In the genomic region with DNA sequence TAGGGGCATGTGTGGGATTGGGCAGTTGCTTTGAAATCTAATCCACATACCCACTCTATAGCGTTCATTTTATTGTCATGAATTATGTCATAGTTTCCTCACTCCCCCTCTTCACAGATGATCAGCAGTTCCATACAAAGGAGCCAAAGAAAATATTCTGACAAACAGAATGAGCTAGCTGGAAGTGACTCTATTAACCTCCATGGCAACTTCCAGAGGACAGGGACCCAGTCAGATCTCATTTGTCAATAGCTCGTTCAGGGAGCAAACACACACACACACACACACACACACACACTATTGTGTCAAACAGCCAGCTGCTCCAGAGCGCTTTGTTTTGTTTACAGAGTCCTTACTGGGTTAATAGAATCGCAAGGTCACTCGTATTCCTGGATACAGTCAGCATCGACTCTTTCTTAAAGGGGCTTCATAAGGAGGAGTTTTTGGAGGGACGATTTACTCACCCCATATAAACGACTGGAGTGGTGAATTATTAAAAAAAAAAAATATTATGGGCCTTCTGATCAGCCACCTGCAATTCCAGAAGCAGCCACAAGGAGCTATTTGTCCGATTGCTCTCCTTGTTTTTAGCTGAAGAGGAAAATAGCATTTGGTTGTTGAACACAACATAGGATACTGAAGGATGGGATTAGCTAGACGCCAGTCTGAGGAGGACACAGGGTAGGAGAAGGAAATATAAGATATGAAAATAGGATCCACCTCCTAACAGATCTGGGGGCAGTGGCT, we compare ENCODE assay signal across 8 mouse cellular contexts.
DNase-seq lines count a peak whose midpoint lies in the region; ATAC-seq and TF ChIP-seq lines count a peak whose summit lies in the region.

No protein-coding gene starts in this region.

- no peak overlapping the region for H3K4me3 ChIP-seq in liver, adult 2 months (ENCODE audit: insufficient read depth, low read depth, low read length)
- no peak overlapping the region for H3K4me3 ChIP-seq in hindbrain, embryonic 15.5 days
- no peak overlapping the region for H3K4me3 ChIP-seq in lung, embryonic 14.5 days (ENCODE audit: low read depth, low read length)
- no peak overlapping the region for H3K4me3 ChIP-seq in stomach, embryonic 14.5 days (ENCODE audit: low read depth, low read length)

- H3K36me3 ChIP-seq in liver, adult 2 months (ENCODE audit: control insufficient read depth, insufficient read depth, low read length), result no peaks in the 10 kb centered on the region
- no peaks in the 10 kb centered on the region for H3K36me3 ChIP-seq in hindbrain, embryonic 15.5 days
- no peaks in the 10 kb centered on the region for H3K36me3 ChIP-seq in lung, embryonic 14.5 days (ENCODE audit: insufficient read depth)
- H3K36me3 ChIP-seq in stomach, embryonic 14.5 days (ENCODE audit: control insufficient read depth, insufficient read depth, low read length), result no peaks in the 10 kb centered on the region

- no peaks in the 10 kb centered on the region for H3K27me3 ChIP-seq in liver, adult 2 months (ENCODE audit: control insufficient read depth, insufficient read depth, low read length)
- peaks cover 4% of the 10 kb centered on the region; the same call in 1 of the 2 replicates for H3K27me3 ChIP-seq in hindbrain, embryonic 15.5 days
- H3K27me3 ChIP-seq in lung, embryonic 14.5 days (ENCODE audit: insufficient read depth, low read length), result no peaks in the 10 kb centered on the region
- no peaks in the 10 kb centered on the region for H3K27me3 ChIP-seq in stomach, embryonic 14.5 days (ENCODE audit: control insufficient read depth, insufficient read depth, low read length)

- H3K9me3 ChIP-seq in hindbrain, embryonic 15.5 days, result no peaks in the 10 kb centered on the region
- no peaks in the 10 kb centered on the region for H3K9me3 ChIP-seq in lung, embryonic 14.5 days (ENCODE audit: low read depth, low read length)
- no peaks in the 10 kb centered on the region for H3K9me3 ChIP-seq in stomach, embryonic 14.5 days (ENCODE audit: control insufficient read depth, low read depth, low read length)

- no peak overlapping the region for H3K9ac ChIP-seq in liver, adult 2 months (ENCODE audit: low read depth, low read length)
- no peak overlapping the region for H3K9ac ChIP-seq in hindbrain, embryonic 15.5 days
- no peak overlapping the region for H3K9ac ChIP-seq in lung, embryonic 14.5 days
- no peak overlapping the region for H3K9ac ChIP-seq in stomach, embryonic 14.5 days (replicated peaks; ENCODE audit: low read depth, low read length)

- no peaks in the 10 kb centered on the region for H3K4me1 ChIP-seq in liver, adult 2 months (ENCODE audit: control insufficient read depth, insufficient read depth, low read length)
- peaks cover 33% of the 10 kb centered on the region for H3K4me1 ChIP-seq in hindbrain, embryonic 15.5 days (replicated peaks)
- peaks cover 4% of the 10 kb centered on the region; the same call in 1 of the 2 replicates for H3K4me1 ChIP-seq in lung, embryonic 14.5 days (ENCODE audit: insufficient read depth)
- peaks cover under 1% of the 10 kb centered on the region; the same call in 1 of the 2 replicates for H3K4me1 ChIP-seq in stomach, embryonic 14.5 days (ENCODE audit: control insufficient read depth, insufficient read depth, low read length)

- TF ChIP-seq CTCF in liver, adult 2 months (IDR thresholded peaks at IDR 0.05; ENCODE audit: low read depth, low read length), result no peak
- TF ChIP-seq CTCF in lung, embryonic 14.5 days (IDR thresholded peaks at IDR 0.05; ENCODE audit: low read depth), result peak; percentile 73

- H3K4me2 ChIP-seq in hindbrain, embryonic 15.5 days, result no peak overlapping the region
- H3K4me2 ChIP-seq in lung, embryonic 14.5 days, result no peak overlapping the region
- no peak overlapping the region for H3K4me2 ChIP-seq in stomach, embryonic 14.5 days (replicated peaks; ENCODE audit: low read depth, low read length)

- H3K27ac ChIP-seq in liver, adult 2 months (replicated peaks; ENCODE audit: insufficient read depth, low read depth, low read length), result no peak overlapping the region
- H3K27ac ChIP-seq in hindbrain, embryonic 15.5 days (replicated peaks), result 0 out of 2 replicates have a peak overlapping the region, but pooled peaks have one; percentile 18
- H3K27ac ChIP-seq in lung, embryonic 14.5 days (ENCODE audit: low read depth), result no peak overlapping the region
- no peak overlapping the region for H3K27ac ChIP-seq in stomach, embryonic 14.5 days (ENCODE audit: low read length)

- 15% methylated on average over 10 of the region's 10 CpGs for WGBS in liver, adult 2 months
- WGBS in hindbrain, embryonic 15.5 days, result 14% methylated on average over 10 of the region's 10 CpGs
- WGBS in lung, embryonic 14.5 days, result 20% methylated on average over 10 of the region's 10 CpGs
- 33% methylated on average over 10 of the region's 10 CpGs for WGBS in stomach, embryonic 14.5 days

- TF ChIP-seq POLR2A in liver, adult 2 months (IDR thresholded peaks at IDR 0.05; ENCODE audit: extremely low read depth, insufficient read depth, low read length), result no peak

- no peaks in the 10 kb centered on the region for H3K79me2 ChIP-seq in liver, adult 2 months (ENCODE audit: control insufficient read depth, insufficient read depth, low read length)

- 0 out of 2 replicates have a peak, but pooled peaks have one; percentile 31 for ATAC-seq in hindbrain, embryonic 15.5 days (ENCODE audit: low FRiP score, low read depth)
- peak; percentile 39; the same call in 1 of the 2 replicates for ATAC-seq in lung, embryonic 14.5 days (ENCODE audit: insufficient read depth)
- ATAC-seq in stomach, embryonic 14.5 days (ENCODE audit: insufficient number of reproducible peaks, insufficient read depth, low FRiP score, low read depth), result peak; percentile 33; the same call in 1 of the 2 replicates
- ATAC-seq in monocyte, adult 5-6 weeks (replicated peaks; ENCODE audit: insufficient number of reproducible peaks, low FRiP score, low TSS enrichment, poor library complexity, severe bottlenecking), result no peak

- peak; percentile 12 for DNase-seq in liver, adult 2 months (ENCODE audit: extremely low read depth, low read depth, low spot score)
- DNase-seq in liver (no peak), ZHBTc4 (ENCODE audit: low read depth, low spot score) (peak; percentile 34)
- DNase-seq in cerebellum, postnatal 25 days, result peak; percentile 75 to 86
- peak; percentile 83 for DNase-seq in lung, embryonic 14.5 days
